Mouse (Mus musculus) G1E (cell line): ENCODE data around the gene Lmod1. TPM values are rescaled to one million over a fixed set of nuclear protein-coding genes. Genes with fewer than 3 reads are reported as not detected.

Experiments
- ATAC-seq: 2 replicates; pipeline ENCODE4 v1.8.0; 2016; ENCODE audit warnings: mild to moderate bottlenecking; ENCODE audit not compliant: insufficient number of reproducible peaks, poor library complexity, low FRiP score, severe bottlenecking; ENCODE audit errors: extremely low read depth
- DNase-seq: peaks from one replicate; pipeline ENCODE4 v3.0.0; 2012; ENCODE audit warnings: low spot score
- H3K27me3 ChIP-seq: 2 replicates; pipeline ENCODE4 v1.6.1; 2012; ENCODE audit warnings: mild to moderate bottlenecking, low read length, inconsistent platforms; ENCODE audit not compliant: insufficient read depth
- H3K36me3 ChIP-seq: replicated peaks from 2 replicates; pipeline ENCODE3; 2012; ENCODE audit warnings: mild to moderate bottlenecking, inconsistent platforms
- H3K4me1 ChIP-seq: 2 replicates; pipeline ENCODE4 v1.6.1; 2012; ENCODE audit warnings: low read depth, low read length, inconsistent platforms, mixed read lengths; ENCODE audit not compliant: insufficient read depth
- H3K4me3 ChIP-seq: 2 replicates; pipeline ENCODE4 v1.5.1; 2012; ENCODE audit warnings: low read depth, mild to moderate bottlenecking, inconsistent platforms, low read length, moderate library complexity, mixed read lengths
- H3K9me3 ChIP-seq: replicated peaks from 2 replicates; pipeline ENCODE4 v1.6.1; 2012; ENCODE audit warnings: inconsistent platforms
- CTCF ChIP-seq: IDR thresholded peaks from 2 replicates; pipeline ENCODE4 v1.5.1; 2012; ENCODE audit warnings: low read depth, low read length, inconsistent platforms, mixed read lengths
- GATA1 ChIP-seq: IDR thresholded peaks from 2 replicates; pipeline ENCODE4 v1.6.1; 2012; ENCODE audit warnings: borderline replicate concordance, low read length, inconsistent platforms, mixed read lengths
- GATA2 ChIP-seq: IDR thresholded peaks from 2 replicates; pipeline ENCODE4 v1.6.1; 2012; ENCODE audit warnings: low read depth, low read length, inconsistent platforms, borderline replicate concordance
- TAL1 ChIP-seq: conservative IDR thresholded peaks from 2 replicates; pipeline ENCODE4 v1.6.1; 2012; ENCODE audit warnings: low read depth, low read length, inconsistent platforms, mixed read lengths
- polyA plus RNA-seq: library from polyadenylated mRNA; stranded (reverse); fragments of >175 nt; gene quantifications from 2 replicates; pipeline ENCODE4 v1.2.3, GENCODE M21; 2012
- total RNA-seq, 2 experiments: library from RNA; stranded (forward) in 1 of 2; stranded (reverse) in 1 of 2; fragments of 200-1000 nt in 1 of 2; fragments of >200 nt in 1 of 2; fragmentation: Nextera tagmentation in 1 of 2; gene quantifications; 2 replicates each; pipeline ENCODE4 v1.2.3; 2014 to 2017

Lmod1 gene
- total and polyA plus RNA-seq, 3 experiments, result 0.16 TPM; not detected in 2

DNA sequence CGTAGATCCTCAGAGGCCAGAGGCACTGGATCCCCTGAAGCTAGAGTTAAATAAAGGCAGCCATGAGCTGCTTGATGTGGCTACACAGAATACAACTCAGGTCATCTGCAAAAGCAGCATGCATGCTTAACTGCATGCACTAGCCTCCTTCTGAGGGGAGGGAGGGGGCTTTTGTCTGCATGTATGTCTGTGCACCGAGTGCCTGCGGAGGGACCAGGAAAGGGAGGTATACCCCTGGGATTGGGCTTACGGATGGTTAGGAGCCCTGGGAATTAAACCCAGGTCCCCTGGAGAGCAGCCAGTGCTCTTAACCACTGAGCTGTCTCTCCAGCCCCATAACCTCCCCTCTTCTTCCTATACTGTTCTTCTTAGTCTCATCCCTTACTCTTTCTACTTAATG, 87.5 kb downstream of the Lmod1 start:
- Histone ChIP-seq H3K27me3 (no peaks in the 10 kb centered on the region), H3K9me3 (no peaks in the 10 kb centered on the region), H3K4me3 (no peak overlapping the region), H3K4me1 (no peaks in the 10 kb centered on the region), H3K36me3 (peaks cover 90% of the 10 kb centered on the region)
- TF ChIP-seq GATA1 (no peak), CTCF (no peak), TAL1 (no peak), GATA2 (no peak)
- ATAC-seq (no peak), DNase-seq (no peak)

GRCm38 (mm10) chr1:135413996-135414395, 89.4 kb downstream of the Lmod1 start:
- ATAC-seq, result no peak
- no peaks in the 10 kb centered on the region for H3K4me1 ChIP-seq

More at GRCm38 (mm10) chr1:135413996-135414395, 89.4 kb downstream of the Lmod1 start:
- TF ChIP-seq GATA1, result no peak
- Histone ChIP-seq H3K9me3 (no peaks in the 10 kb centered on the region), H3K27me3 (no peaks in the 10 kb centered on the region), H3K36me3 (peaks cover 91% of the 10 kb centered on the region), H3K4me3 (no peak overlapping the region)
- no peak for DNase-seq

Other genes with a start within 250 kb of the Lmod1 start
- 0.30 TPM in 1 of 2 replicates, not detected in the other for gene Lgr6, start 219.5 kb upstream of the Lmod1 start, total RNA-seq (2014; fragmentation: Nextera tagmentation)
- 0.12 and 0.38 TPM in 2 replicates for gene Lgr6, start 219.5 kb upstream of the Lmod1 start, total RNA-seq (2017)
- gene Lgr6, start 219.5 kb upstream of the Lmod1 start, polyA plus RNA-seq, result 0.43 and 0.54 TPM in 2 replicates
- 132 and 147 TPM in 2 replicates for gene Ptpn7, start 192.1 kb upstream of the Lmod1 start, total RNA-seq (2014; fragmentation: Nextera tagmentation)
- 212 and 227 TPM in 2 replicates for gene Ptpn7, start 192.1 kb upstream of the Lmod1 start, total RNA-seq (2017)
- gene Ptpn7, start 192.1 kb upstream of the Lmod1 start, polyA plus RNA-seq, result 341 and 359 TPM in 2 replicates
- gene Arl8a, start 178.0 kb upstream of the Lmod1 start, total RNA-seq (2014; fragmentation: Nextera tagmentation), result 93.7 and 103 TPM in 2 replicates
- gene Arl8a, start 178.0 kb upstream of the Lmod1 start, total RNA-seq (2017), result 45.0 and 46.6 TPM in 2 replicates
- 88.0 and 99.6 TPM in 2 replicates for gene Arl8a, start 178.0 kb upstream of the Lmod1 start, polyA plus RNA-seq
- not detected in 2 replicates for gene Gpr37l1, start 157.1 kb upstream of the Lmod1 start, total RNA-seq (2014; fragmentation: Nextera tagmentation)
- 0.05 TPM in 1 of 2 replicates, not detected in the other for gene Gpr37l1, start 157.1 kb upstream of the Lmod1 start, total RNA-seq (2017)
- not detected in 2 replicates for gene Gpr37l1, start 157.1 kb upstream of the Lmod1 start, polyA plus RNA-seq
- gene Elf3, start 66.2 kb upstream of the Lmod1 start, total RNA-seq (2014; fragmentation: Nextera tagmentation), result not detected in 2 replicates
- gene Elf3, start 66.2 kb upstream of the Lmod1 start, total RNA-seq (2017), result 0.12 TPM in 1 of 2 replicates, not detected in the other
- gene Elf3, start 66.2 kb upstream of the Lmod1 start, polyA plus RNA-seq, result not detected in 2 replicates
- gene Rnpep, start 40.7 kb upstream of the Lmod1 start, total RNA-seq (2014; fragmentation: Nextera tagmentation), result not detected in 2 replicates
- gene Rnpep, start 40.7 kb upstream of the Lmod1 start, total RNA-seq (2017), result 0.17 and 1.4 TPM in 2 replicates
- 0.03 TPM in 1 of 2 replicates, not detected in the other for gene Rnpep, start 40.7 kb upstream of the Lmod1 start, polyA plus RNA-seq
- gene Timm17a, start 11.0 kb upstream of the Lmod1 start, total RNA-seq (2014; fragmentation: Nextera tagmentation), result 87.0 and 89.5 TPM in 2 replicates
- 91.1 TPM in 2 replicates for gene Timm17a, start 11.0 kb upstream of the Lmod1 start, total RNA-seq (2017)
- 4.0 and 4.5 TPM in 2 replicates for gene Timm17a, start 11.0 kb upstream of the Lmod1 start, polyA plus RNA-seq
- gene Shisa4, start 50.4 kb downstream of the Lmod1 start, total RNA-seq (2014; fragmentation: Nextera tagmentation), result not detected in 2 replicates
- gene Shisa4, start 50.4 kb downstream of the Lmod1 start, total RNA-seq (2017), result 0.12 and 0.16 TPM in 2 replicates
- not detected in 2 replicates for gene Shisa4, start 50.4 kb downstream of the Lmod1 start, polyA plus RNA-seq
- gene Ipo9, start 105.7 kb downstream of the Lmod1 start, total RNA-seq (2014; fragmentation: Nextera tagmentation), result 106 and 109 TPM in 2 replicates
- 52.7 and 63.8 TPM in 2 replicates for gene Ipo9, start 105.7 kb downstream of the Lmod1 start, total RNA-seq (2017)
- 14.4 and 18.4 TPM in 2 replicates for gene Ipo9, start 105.7 kb downstream of the Lmod1 start, polyA plus RNA-seq